Mouse (Mus musculus) myocyte (in vitro differentiated cells): ENCODE measurements around the gene Helt.

ENCODE experiments used
- CEBPB ChIP-seq: IDR thresholded peaks from 2 replicates; pipeline ENCODE4 v1.6.1; 2011; ENCODE audit warnings: mild to moderate bottlenecking, moderate library complexity; ENCODE audit not compliant: poor library complexity, insufficient read depth, severe bottlenecking
- MAX ChIP-seq: IDR thresholded peaks from one replicate; pipeline ENCODE4 v1.6.1; 2011; ENCODE audit warnings: low read depth, mild to moderate bottlenecking, control low read depth
- MYOD1 ChIP-seq, 3 experiments: IDR thresholded peaks; one replicate each; pipeline ENCODE4 v1.6.1; 2011; ENCODE audit warnings: control low read depth in 2 of 3, low read depth in 2 of 3, mild to moderate bottlenecking in 2 of 3, moderate library complexity in 1 of 3; ENCODE audit not compliant: insufficient read length in 2 of 3, control insufficient read depth in 1 of 3
- MYOG ChIP-seq, 3 experiments: IDR thresholded peaks; one replicate each; pipeline ENCODE4 v1.6.1; 2011; ENCODE audit warnings: control low read depth in 2 of 3, low read depth in 2 of 3, mild to moderate bottlenecking in 2 of 3; ENCODE audit not compliant: insufficient read length in 2 of 3, control insufficient read depth in 1 of 3, insufficient read depth in 1 of 3
- POLR2A ChIP-seq: IDR thresholded peaks from one replicate; pipeline ENCODE4 v1.6.1; 2011; ENCODE audit warnings: low read depth, mild to moderate bottlenecking, control low read depth, moderate library complexity; ENCODE audit not compliant: insufficient read length
- POLR2AphosphoS2 ChIP-seq: IDR thresholded peaks from one replicate; pipeline ENCODE4 v1.6.1; 2011; ENCODE audit warnings: low read depth, control low read depth; ENCODE audit not compliant: insufficient read length
- REST ChIP-seq: IDR thresholded peaks from one replicate; pipeline ENCODE4 v1.6.1; 2011; ENCODE audit warnings: mild to moderate bottlenecking, control low read depth, moderate library complexity; ENCODE audit not compliant: insufficient read depth, insufficient read length
- TCF12 ChIP-seq: IDR thresholded peaks from one replicate; pipeline ENCODE4 v1.6.1; 2011; ENCODE audit warnings: mild to moderate bottlenecking, control low read depth; ENCODE audit not compliant: poor library complexity, insufficient read depth, severe bottlenecking
- USF1 ChIP-seq: IDR thresholded peaks from one replicate; pipeline ENCODE4 v1.6.1; 2011; ENCODE audit warnings: low read depth, mild to moderate bottlenecking, control low read depth, moderate library complexity

DNA sequence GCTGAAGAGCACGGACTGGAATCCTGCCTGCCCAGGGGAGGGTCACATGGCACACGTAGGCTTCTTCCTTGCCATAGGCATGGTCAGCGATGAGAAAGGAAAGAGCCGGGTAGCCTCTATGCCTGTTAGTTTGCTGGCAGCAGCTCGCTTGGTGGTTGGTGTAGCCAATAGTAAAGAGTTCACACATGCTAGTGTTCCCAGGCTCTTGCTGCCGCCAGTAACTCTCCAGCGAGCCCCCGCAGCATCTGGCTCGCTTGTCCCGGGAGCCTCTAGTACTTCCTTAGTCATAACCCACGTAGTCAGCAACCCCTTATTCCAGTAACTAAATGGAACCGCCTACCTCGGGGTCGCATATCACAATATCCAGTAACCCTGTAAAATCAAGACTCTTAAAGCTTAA, 17.5 kb downstream of the Helt start:
- TF ChIP-seq POLR2A: no peak
- TF ChIP-seq MYOD1 (IDR thresholded peaks at IDR 0.05; ENCODE audit: control insufficient read depth in 1 of 3, insufficient read length in 2 of 3, low read depth in 2 of 3): no peak
- TF ChIP-seq USF1: no peak
- no peak for TF ChIP-seq MYOG (IDR thresholded peaks at IDR 0.05; ENCODE audit: control insufficient read depth in 1 of 3, insufficient read depth in 1 of 3, insufficient read length in 2 of 3, low read depth in 2 of 3)
- no peak for TF ChIP-seq CEBPB
- no peak for TF ChIP-seq TCF12
- TF ChIP-seq POLR2AphosphoS2: no peak
- no peak for TF ChIP-seq REST
- TF ChIP-seq MAX: no peak
